Mouse (Mus musculus) embryo, embryonic 11.5 days (tissue): ENCODE results near the gene Taok1.
"Not testable (repeated sequence)": the region's sequence is repeated elsewhere in the genome, so short reads cannot be mapped to it uniquely, and the experiment has no call there.

Experiments used
- DNase-seq: peaks from one replicate; pipeline ENCODE4 v3.0.0-alpha.2; 2012; ENCODE audit warnings: low read depth, low spot score

The Taok1 gene

GRCm38 (mm10) chr11:77585201-77585600 is 22.4 kb downstream of the Taok1 start:
- DNase-seq, result no peak

- DNase-seq, result no peak
These were observed 62.4 kb downstream of the Taok1 start for GRCm38 (mm10) chr11:77545261-77545660.

GRCm38 (mm10) chr11:77532202-77532846 is 75.3 kb downstream of the Taok1 start:
- DNase-seq, result no peak

- no peak for DNase-seq
These were observed 76.8 kb downstream of the Taok1 start for GRCm38 (mm10) chr11:77530862-77531261.

GRCm38 (mm10) chr11:77529644-77530043 is 78.0 kb downstream of the Taok1 start:
- no peak for DNase-seq

- DNase-seq, result not testable (repeated sequence)
These were observed 79.2 kb downstream of the Taok1 start for GRCm38 (mm10) chr11:77528420-77528819.

GRCm38 (mm10) chr11:77525804-77526486 is 81.7 kb downstream of the Taok1 start:
- DNase-seq, result no peak

GRCm38 (mm10) chr11:77520601-77521529 is 86.8 kb downstream of the Taok1 start:
- DNase-seq, result no peak

- no peak for DNase-seq
These were observed 88.6 kb downstream of the Taok1 start, which contains the start of gene Gm10392 for GRCm38 (mm10) chr11:77519043-77519442. Gm10392 (minus strand) TSS chr11:77519198.

- no peak for DNase-seq
These were observed 89.4 kb downstream of the Taok1 start for GRCm38 (mm10) chr11:77518051-77518798.

- no peak for DNase-seq
These were observed 90.8 kb downstream of the Taok1 start for GRCm38 (mm10) chr11:77516553-77517425.

- DNase-seq, result no peak
These were observed 91.7 kb downstream of the Taok1 start, which contains the start of gene Trp53i13 for GRCm38 (mm10) chr11:77515637-77516552. Trp53i13 (minus strand) TSS chr11:77515980.

GRCm38 (mm10) chr11:77514832-77515636 is 92.6 kb downstream of the Taok1 start, which contains the start of gene Abhd15:
Abhd15 (plus strand) TSS chr11:77515121.
- no peak for DNase-seq

GRCm38 (mm10) chr11:77514281-77514831 is 93.3 kb downstream of the Taok1 start:
- DNase-seq, result no peak

- DNase-seq, result no peak
These were observed 93.8 kb downstream of the Taok1 start for GRCm38 (mm10) chr11:77513811-77514170.

- peak; percentile 80 for DNase-seq
These were observed 94.5 kb downstream of the Taok1 start for GRCm38 (mm10) chr11:77512891-77513810.

GRCm38 (mm10) chr11:77511336-77511735 is 96.3 kb downstream of the Taok1 start:
- DNase-seq, result no peak
